Mouse (Mus musculus) adrenal gland, postnatal 14 days (tissue): Measurements from ENCODE around the gene Ccdc84. TPM values are rescaled to one million over a fixed set of nuclear protein-coding genes. Genes with fewer than 3 reads are reported as not detected.
"Not testable (repeated sequence)": the region's sequence is repeated elsewhere in the genome, so short reads cannot be mapped to it uniquely, and the experiment has no call there.

Source experiments
- DNase-seq: peaks from one replicate; pipeline ENCODE4 v3.0.0; 2021; ENCODE audit warnings: mixed read lengths
- total RNA-seq: library from RNA; stranded (reverse); gene quantifications from 2 replicates; pipeline ENCODE4 v1.2.3, GENCODE M21; 2021

Gene Ccdc84
- total RNA-seq, 1 experiment from 2014 or later: 17.1 TPM

DNA sequence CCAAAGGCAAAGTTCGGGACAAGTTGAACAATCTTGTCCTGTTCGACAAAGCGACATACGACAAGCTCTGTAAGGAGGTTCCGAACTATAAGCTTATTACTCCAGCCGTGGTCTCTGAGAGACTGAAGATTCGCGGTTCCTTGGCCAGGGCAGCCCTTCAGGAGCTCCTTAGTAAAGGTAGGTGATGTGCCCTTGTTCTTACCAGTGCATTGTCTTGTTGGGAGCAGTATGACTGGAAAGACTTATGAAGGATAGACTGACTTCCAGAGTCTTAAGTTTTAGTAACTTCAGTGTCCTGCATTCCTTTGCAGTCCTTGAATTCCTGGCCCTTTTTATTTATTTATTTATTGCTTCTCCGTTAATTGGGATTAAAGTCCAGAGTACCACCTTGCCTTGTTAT, 9.7 kb downstream of the Ccdc84 start:
- not testable (repeated sequence) for DNase-seq

DNA sequence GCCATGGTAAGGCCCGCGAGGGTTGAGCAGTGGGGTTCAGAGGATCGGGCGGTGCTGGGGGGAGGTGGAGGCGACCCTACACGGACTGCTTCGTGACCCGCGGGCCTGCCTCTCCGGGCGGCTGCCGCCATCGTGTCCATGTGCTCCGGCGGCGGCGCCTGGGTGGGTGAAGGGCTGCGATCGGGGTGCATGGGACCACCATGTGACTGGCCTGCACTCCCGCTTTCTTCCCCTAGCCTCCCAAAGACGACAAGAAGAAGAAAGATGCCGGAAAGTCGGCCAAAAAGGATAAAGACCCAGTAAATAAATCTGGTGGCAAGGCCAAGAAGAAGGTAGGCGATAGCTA, 10.6 kb downstream of the Ccdc84 start:
- DNase-seq: no peak

DNA sequence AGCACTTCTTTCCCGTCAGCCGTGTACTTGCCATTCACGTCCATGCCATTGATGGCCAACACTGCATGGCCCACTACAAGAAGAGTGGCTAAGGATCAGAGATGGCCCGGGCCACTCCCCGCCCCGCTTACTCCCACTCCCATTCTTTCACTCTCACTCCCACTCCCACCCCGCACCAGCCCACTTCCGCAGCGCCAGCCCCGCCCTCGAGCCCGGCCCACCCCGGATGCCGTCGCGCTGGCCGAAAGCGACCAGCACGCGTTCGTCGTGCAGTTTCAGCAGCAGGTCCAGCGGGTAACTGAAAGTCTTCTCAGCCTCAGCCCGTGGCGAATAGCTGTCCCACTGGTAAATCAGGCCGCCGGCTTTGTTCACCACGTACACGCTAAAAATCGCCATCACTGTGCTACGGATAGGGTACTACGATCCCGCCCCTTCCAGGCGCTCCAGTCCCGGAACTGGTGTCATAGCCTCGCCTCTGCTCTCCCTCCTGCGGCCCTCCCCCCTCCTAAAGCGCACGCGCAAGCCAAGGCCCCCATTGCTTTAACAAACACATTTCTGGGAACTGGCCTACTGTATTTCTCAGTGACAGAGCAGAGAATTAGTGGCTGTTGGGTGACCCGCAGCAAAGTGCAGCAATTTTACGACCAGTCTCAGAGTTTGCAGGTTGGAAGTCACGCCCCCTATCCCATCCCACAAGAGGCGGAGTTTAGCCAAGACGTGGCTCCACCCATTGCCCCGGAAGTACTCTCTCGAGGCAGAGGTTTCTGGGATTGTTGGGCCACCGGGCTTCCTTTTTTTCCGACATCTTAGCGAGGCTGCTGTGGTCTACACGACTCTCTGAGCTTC, 11.2 kb downstream of the Ccdc84 start, which contains the start of the genes Rps25 and Trappc4:
Gene Rps25, plus strand, starts transcription at position 234 of the 846 bp plus-strand sequence.
Gene Trappc4, minus strand, starts transcription at position 695 of the 846 bp plus-strand sequence.
- peak; percentile 96 for DNase-seq

DNA sequence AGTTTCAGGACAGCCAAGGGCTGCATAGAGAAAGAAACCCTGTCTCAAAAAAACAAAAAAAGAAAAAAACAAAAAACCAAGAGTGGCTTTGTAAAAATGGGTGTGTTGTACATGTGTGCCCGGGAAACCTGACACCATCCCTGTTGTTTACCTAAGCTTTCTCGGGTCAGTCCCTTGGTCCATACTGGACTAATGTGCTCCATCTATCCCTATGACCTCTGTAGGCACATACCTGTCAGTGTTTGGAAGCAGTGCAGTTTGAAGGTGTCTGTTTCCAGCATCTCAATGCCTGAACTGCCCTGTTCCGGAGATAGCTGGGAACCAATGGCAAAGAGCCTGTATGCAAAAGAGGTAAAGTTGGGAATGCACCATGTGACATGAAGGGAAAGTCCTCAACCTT, 13.4 kb downstream of the Ccdc84 start:
- DNase-seq: no peak

DNA sequence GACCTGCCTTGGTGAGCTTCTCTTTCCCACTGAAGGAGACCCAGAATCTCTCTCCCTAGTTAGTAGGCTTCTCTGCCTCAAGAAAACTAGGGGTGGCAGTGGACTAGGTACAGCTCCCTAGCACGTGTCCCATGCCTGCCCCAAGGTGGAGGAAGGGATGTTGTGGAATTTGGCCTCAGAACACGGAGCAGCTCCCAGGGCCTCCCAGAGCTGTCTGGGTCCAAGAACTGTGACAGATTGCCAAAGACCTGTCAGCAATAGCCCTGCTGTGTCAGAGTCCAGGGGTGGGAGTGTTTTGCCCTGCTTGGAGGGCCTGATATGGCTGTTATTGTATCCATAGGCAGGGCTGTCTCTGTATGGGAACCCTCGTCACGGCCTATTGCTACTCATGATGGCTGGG, 17.3 kb downstream of the Ccdc84 start:
- DNase-seq: peak; percentile 55

DNA sequence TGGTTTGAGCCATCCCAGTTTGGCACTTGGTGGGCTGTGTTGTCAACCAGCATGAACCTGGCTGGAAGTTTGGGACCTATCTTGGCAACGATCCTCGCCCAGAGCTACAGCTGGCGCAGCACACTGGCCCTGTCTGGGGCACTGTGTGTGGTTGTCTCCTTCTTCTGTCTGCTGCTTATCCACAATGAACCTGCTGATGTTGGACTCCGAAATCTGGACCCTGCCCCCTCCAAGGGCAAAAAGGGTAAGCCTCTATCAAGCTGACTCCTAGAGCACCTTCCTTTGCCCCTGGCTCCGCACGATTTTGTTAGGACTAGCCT, 18.6 kb downstream of the Ccdc84 start:
- no peak for DNase-seq

DNA sequence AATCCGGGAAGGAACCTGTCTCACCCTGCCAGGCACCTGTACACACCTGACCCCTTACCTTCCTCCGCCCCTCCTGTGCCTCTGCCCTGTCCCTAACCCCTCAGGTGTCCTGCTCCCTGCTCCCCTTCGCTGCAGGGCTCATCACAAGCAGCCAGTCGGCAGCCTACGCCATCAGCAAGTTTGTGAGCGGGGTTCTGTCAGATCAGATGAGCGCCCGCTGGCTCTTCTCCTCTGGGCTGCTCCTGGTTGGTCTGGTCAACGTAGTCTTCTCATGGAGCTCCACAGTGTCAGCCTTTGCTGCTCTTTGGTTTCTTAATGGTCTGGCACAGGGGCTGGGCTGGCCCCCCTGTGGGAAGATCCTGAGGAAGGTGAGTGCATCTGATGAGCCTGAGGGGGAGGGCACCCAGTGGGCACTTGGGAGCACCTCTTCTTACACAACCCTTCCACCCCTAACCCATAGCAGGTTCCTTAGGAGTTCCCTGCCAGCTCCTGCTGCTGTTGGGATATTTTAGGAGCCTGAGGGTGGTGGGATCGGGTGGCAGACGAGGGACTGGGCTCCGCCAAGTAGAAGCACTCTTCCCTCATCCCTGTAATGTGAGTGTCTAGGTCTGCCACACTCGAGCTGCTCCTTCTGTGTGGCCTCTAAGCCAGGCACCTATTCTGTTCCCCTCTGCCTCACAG, 19.1 kb downstream of the Ccdc84 start:
- DNase-seq: no peak

DNA sequence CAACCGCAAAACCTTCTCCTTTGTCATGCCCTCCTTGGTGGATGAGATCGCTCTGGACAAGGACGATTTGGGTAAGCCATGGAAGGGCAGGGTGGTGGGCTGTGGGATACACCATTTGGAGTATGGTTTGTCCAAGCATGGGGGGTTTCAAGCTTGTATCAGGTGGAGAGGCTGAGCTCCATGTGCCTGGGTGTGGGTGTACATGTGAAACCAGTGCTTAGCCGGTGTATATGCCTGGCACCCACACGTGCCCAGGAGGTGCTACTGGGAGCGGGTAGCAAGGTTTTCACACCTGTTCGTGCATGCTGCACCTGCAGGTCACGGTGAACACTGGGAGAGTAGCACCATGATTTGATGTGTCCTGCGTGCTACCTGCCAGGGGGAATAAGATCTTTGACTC, 19.8 kb downstream of the Ccdc84 start:
- DNase-seq: no peak

DNA sequence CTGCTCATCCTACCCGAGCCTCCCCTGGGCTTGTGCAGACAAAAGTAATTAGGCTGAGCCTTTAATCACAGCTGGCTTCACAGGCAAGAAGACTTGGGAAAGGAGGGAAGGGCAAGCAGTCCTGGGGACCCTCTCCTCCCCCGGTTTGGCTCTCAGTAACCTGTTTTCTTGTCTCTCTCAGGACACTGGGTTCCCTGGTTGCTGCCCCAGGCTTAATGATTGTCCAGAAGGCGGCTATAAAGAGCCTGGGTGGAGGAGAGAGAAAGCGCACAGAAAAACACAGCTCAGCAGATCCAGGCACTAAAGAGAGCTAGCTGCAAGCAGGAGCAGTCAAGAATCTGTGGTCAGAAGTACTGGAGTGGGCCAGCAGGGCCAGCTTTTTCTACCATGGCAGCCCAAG, 20.3 kb downstream of the Ccdc84 start:
- no peak for DNase-seq

DNA sequence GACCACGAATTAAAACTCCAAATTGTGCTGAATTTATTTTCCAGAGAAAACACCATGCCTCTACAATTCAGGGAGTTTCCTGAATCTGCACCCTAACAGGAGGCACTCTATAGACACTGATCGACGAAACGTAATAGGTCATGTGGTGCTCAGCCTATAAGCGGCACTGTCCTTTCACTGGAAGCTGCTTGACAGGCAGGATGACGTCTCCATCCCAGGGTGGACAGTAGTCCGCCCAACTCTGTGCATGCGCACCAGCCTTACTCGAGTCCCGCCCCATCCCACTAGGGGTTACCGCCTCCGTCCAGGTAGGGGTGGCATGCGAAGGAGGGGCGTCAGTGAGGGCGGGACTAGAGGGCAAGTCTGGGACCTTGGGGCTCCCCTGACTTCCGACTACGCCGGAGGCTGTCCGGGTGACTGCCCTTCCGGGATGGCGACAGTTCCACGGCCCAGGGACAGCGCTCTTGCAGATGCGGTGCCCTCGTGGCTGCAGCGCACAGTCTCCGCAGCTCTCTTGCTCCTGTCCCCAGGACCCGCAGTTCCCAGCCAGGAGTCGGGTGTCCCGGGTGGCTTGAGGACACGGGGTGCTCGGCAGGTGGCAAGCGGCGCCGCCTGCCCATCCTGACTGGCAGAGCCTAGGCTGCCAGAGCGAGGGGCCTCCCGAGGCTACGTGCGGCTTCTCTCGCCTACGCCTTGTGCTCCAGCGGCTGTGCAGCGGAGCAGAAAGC, 21.5 kb downstream of the Ccdc84 start, which contains the start of gene Slc37a4:
Gene Slc37a4, plus strand, starts transcription at position 169 of the 728 bp plus-strand sequence.
- DNase-seq: peak; percentile 99

DNA sequence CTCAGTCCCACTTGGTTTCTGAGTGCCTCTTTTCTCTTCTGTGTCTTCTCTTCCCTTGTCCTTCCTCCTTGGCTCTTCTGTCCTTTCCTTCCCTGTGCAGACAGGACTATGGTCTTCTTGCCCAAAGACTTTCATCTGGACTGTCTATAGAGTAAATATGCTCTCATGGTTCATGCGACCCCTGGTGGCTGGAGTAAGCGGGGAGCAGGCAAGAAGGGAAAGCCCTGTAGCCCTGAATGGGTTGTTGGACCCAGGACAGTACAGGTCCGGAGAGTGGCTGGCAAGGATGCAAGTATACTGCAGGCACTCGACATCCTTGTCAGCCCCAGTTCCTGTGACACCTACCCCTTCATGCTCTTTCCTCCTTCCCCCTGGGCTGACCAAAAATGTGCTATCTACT, 26.9 kb downstream of the Ccdc84 start:
- peak; percentile 88 for DNase-seq

DNA sequence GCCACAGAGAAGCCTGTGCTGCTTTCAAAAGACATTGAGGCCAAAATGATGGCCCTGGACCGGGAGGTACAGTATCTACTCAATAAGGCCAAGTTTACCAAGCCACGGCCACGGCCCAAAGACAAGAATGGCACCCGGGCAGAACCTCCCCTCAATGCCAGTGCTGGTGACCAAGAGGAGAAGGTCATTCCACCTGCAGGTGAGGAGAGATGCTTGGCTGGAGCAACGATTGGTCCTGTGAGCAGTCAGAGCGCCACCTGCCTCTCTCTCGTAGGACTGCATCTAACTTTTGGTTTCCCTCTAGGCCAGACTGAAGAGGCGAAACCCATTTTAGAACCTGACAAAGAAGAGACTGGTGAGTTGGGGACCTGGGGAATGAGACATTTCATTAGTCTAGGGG, 29.1 kb downstream of the Ccdc84 start:
- DNase-seq: peak; percentile 70

DNA sequence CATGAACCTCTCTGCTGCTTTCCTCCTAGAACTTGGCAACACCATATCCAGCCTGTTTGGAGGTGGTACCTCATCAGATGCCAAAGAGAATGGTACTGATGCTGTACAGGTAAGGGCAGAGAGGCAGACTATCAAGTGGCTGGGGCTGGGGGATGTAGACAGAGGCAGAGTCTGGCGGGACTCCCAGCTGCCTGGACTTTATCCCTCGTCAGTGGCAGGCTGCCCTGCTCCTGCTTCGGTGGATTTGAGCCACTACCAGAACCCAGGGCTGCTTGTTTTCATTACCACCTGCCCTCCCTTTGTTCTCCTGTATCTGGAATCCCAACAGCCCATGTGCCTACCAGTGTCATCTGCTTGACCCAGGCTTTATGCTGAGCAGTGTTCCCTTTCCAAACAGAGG, 31.1 kb downstream of the Ccdc84 start:
- DNase-seq: no peak

DNA sequence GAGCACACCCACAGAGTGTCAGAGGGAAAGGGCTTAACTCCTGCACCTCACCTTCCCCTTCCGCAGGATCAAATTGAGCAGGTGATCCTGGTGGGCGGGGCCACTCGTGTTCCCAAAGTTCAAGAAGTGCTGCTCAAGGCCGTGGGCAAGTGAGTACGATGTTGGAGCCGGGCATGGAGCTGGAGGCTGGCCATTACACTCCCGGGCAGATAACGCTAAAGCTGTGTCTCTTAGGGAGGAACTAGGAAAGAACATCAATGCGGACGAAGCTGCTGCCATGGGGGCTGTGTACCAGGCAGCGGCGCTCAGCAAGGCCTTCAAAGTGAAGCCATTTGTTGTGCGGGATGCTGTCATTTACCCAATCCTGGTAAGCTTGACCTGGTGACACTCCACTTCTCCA, 33.8 kb downstream of the Ccdc84 start:
- no peak for DNase-seq

DNA sequence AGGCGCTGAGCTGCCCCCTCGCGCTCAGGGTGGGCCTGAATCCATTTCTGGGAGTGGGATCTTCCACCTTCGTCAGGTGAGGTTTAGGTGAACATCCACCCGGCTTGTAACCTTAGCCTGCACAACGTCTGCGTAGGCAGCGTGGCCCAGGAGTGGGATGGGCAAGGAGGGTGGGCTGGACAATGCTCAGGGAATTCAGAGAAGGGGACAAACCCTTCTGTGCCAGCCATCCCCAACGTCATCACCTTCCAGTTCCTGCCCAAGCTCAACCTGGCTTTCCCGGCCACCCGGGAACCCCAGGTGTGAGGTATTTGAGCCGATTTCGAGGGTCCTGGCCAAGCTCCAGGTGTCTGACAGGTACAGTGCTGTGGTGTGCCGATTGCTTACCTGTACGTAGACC, 38.5 kb downstream of the Ccdc84 start:
- DNase-seq: no peak

DNA sequence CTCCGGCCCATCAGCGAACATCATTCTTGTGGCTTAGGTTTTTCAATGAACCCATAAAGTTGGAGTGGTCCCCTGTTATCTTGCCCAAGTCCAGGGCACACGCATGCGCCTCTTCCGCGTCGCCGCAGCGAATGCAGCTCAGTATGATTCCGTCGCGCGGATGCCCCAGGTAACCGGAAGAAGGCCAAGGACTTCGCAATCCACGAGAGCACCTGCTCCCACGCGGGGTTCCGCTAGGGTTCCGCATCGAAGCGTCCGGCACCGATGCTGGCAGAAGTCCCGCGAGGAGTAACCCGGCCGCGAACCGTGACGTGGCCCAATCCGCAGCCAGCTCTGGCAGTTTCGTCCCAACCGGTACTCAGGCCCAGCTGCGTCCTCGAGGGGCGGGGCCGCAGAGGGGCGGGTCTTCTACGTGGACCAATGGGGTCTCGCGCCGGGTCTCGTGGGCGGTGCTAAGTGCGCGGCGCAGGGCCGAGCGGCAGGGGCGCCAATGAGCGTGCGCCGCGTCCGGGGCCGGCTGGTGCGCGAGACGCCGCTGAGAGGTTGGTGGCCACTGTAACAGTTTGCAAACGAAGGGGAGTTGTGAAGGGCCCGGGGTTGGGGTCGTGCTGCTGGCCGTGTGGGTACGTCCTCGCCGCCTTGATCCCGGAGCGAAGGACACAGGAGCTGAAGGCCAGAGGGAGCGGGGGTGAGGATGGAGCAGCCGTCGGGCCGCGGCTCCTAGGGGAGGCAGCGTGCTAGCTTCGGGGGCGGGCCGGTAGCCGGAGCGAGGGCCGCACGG, 39.1 kb downstream of the Ccdc84 start, which contains the start of gene Hyou1:
Gene Hyou1, plus strand, starts transcription at position 437 of the 781 bp plus-strand sequence.
- DNase-seq: peak; percentile 100

DNA sequence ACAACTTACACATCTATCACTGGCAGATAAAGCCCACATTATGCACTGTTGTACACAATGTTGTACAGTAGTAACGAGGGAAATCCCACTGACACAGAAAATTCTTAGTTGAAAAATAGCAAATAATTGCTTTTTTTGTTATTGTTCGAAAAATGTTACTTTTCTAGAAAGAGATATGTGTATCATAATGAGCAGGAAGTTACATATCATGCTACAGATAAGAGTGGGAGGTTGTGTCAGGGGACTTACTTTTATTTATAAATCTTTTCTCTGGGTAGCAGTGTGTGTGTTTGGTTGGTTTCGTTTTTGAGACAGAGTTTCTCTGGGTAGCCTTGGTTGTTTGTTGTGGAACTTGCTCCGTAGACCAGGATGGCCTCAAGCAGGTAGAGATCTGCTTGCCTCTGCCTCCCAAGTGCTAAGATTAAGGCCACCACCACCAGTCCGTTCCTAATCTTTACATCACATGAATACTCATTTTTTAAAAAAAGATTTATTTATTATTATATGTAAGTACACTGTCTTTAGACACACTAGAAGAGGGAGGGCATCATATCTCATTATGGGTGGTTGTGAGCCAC, 40.1 kb downstream of the Ccdc84 start:
- no peak for DNase-seq

DNA sequence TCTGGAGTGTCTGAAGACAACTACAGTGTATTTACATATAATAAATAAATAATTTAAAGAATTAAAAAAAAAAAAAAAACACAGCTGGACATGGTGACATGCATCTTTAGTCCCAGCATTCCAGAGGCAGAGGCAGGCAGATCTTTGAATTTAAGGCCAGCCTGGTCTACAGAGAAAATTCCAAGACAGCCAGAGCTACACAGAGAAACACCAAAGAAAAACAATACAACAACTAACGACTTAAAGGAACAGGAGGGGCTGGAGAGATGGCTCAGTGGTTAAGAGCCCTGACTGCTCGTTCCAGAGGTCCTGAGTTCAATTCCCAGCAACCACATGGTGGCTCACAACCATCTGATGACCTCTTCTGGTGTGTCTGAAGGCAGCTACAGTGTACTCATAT, 41.0 kb downstream of the Ccdc84 start:
- not testable (repeated sequence) for DNase-seq

DNA sequence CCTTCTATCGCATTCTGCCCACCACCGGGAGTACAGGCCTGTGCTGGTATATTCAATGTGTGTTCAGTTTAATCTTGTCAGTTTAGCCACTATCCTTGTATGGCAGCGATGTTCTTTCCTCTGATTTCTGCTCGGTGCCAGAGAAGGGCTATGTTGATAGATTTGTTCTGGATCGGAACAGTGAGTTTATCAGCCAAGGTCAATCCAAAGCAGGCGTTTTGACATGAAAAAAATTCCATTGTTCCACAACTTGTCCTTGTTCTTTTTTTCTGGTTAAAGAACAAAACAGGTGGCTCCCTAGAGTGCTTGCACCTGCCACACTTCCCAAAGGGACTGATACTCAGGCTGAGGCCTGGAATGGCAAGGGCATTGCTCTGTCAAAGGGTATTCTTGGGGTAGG, 42.2 kb downstream of the Ccdc84 start:
- no peak for DNase-seq

DNA sequence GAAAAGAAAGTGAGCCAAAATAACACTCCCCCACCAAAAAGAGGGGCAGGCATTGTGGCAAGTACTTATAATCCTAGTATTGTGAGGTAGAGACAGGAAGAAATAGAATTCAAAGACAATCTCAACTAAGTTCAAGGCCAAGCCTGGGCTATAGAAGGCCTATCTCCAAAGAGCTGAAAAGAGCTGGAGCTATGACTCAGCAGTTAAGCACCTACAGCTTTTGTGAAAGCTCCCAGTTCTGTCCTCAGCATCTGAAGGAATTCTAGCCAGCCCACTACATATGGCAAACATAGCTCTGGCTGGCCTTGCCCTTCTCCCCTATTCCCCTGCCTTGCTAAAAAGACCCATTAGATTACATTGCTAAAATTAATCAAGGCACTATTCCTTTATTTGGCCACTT, 45.0 kb downstream of the Ccdc84 start:
- DNase-seq: no peak

DNA sequence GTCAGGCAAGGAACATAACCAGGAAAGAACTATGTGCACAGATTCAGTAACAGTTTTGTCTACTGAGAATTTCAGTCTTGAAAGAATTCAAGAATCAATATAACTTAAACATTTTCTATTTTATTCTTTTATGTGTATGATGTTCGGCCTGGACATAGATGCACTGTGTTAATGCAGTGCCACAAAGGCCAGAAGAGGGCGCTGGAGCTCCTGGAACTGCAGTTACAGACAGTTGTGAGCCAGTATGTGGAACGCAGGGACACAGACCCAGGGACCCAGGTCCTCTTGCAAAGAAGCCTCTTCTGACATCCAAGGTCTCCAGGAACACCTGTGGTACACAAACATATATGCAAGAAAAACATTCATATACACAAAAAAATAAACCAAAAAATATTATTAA, 53.9 kb downstream of the Ccdc84 start:
- peak; percentile 56 for DNase-seq

DNA sequence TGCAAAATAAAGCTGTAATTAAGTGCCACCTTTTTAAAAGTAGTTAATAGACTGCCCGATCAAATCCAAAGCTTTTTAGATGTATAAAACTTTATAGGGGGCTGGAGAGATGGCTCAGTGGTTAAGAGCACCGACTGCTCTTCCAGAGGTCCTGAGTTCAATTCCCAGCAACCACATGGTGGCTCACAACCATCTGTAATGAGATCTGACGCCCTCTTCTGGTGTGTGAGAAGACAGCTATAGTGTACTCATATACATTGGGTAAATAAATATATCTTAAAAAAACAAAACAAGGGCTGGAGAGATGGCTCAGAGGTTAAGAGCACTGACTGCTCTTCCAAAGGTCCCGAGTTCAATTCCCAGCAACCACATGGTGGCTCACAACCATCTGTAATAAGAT, 56.4 kb downstream of the Ccdc84 start:
- DNase-seq: not testable (repeated sequence)
